Mouse (Mus musculus): ENCODE results near the gene Fes.

DNA sequence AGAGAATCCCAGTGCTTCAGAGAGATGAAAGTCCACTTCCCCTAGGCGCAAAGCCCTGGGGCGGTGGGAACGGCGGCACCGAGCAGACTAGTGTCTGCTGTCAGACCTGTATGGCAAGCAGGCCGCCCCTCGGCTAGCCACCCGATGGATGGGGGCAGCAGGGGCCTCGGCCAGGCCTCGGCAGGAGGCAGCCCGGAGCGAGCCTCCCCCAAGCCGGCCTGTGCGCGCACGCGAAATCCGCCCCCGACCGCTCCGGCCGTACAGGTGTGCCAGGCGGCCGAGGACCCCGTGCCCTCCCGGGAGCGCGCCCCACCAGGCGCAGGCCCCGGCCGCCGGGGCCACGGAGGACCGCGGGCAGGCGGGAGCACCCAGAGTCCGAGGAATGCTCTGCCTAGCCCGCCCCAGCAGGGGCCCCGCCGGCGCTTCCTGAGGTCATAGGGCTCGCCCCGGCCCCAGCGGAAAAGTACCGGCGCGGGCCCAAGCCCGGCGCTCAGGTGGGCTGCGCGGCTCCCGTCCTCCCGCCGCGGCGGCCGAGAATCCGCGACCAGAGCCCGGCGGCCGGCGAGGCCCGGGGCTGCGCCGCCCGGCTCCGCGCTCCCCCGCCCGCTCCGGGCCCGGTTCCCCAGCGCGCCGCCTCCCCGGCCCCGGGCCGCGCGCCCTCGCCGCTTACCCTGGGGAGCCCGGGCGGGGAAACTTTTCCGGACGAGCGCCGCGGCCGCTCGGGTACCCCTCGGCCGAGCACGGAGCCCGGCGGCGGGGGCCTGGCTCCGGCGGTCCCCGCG, 14.3 kb upstream of the Fes start:
- TF ChIP-seq CTCF (conservative IDR thresholded peaks at IDR 0.05; ENCODE audit: insufficient read depth, insufficient read length, low read depth, low read length) (no peak), POLR2A (IDR thresholded peaks at IDR 0.05; ENCODE audit: low read depth, low read length) (peak; percentile 23)

Measured in kidney, adult 2 months (tissue).